Mouse (Mus musculus) kidney, embryonic 15.5 days (tissue): Measurements from ENCODE around the gene Sema4a. TPM values are rescaled to one million over a fixed set of nuclear protein-coding genes. Genes with fewer than 3 reads are reported as not detected.

ENCODE experiments used
- ATAC-seq: fragments of 200-750 bp; cut with Nextera tagmentation; replicated peaks from 2 replicates; pipeline ENCODE4 v1.8.0; 2017; ENCODE audit warnings: moderate TSS enrichment; ENCODE audit not compliant: low FRiP score
- H3K27ac ChIP-seq: fragments of 300-500 bp; sonication (generic); 2 replicates; pipeline ENCODE4 v1.5.1; 2015; ENCODE audit warnings: mild to moderate bottlenecking, inconsistent platforms
- H3K27me3 ChIP-seq: fragments of 300-500 bp; sonication (generic); 2 replicates; pipeline ENCODE4 v1.6.1; 2015; ENCODE audit warnings: inconsistent platforms
- H3K36me3 ChIP-seq: fragments of 300-500 bp; sonication (generic); 2 replicates; pipeline ENCODE4 v1.6.1; 2015; ENCODE audit warnings: inconsistent platforms
- H3K4me1 ChIP-seq: fragments of 300-500 bp; sonication (generic); 2 replicates; pipeline ENCODE4 v1.6.1; 2015; ENCODE audit warnings: inconsistent platforms
- H3K4me2 ChIP-seq: fragments of 300-500 bp; sonication (generic); 2 replicates; pipeline ENCODE4 v1.6.1; 2015; ENCODE audit warnings: moderate library complexity, mild to moderate bottlenecking, inconsistent platforms
- H3K4me3 ChIP-seq: fragments of 300-500 bp; sonication (generic); replicated peaks from 2 replicates; pipeline ENCODE4 v1.5.1; 2015; ENCODE audit warnings: mild to moderate bottlenecking, inconsistent platforms
- H3K9ac ChIP-seq: fragments of 300-500 bp; sonication (generic); 2 replicates; pipeline ENCODE4 v1.6.1; 2015; ENCODE audit warnings: mild to moderate bottlenecking, inconsistent platforms
- H3K9me3 ChIP-seq: fragments of 300-500 bp; sonication (generic); replicated peaks from 2 replicates; pipeline ENCODE4 v1.6.1; 2016; ENCODE audit warnings: inconsistent platforms
- WGBS: fragments of 180-500 bp; shearing (Covaris S2); methylation state at CpG from one replicate; pipeline ENCODE4 v1.1.7; 2015; ENCODE audit warnings: mixed read lengths; 5-methylcytosine and 5-hydroxymethylcytosine counted together
- microRNA-seq: library from miRNA; unstranded; fragments of <30 nt; microRNA quantifications from one replicate; pipeline ENCODE4, GENCODE M21; 2016
- polyA plus RNA-seq: library from polyadenylated mRNA; unstranded; fragments of >200 nt; fragmentation: Nextera tagmentation; extraction: Ambion mirVana; gene quantifications from 2 replicates; pipeline ENCODE4 v1.2.1, GENCODE M21; 2015

The Sema4a gene
- polyA plus RNA-seq, 1 experiment from 2014 or later, result 14.7 TPM

GRCm38 (mm10) chr3:88395288-88395687, 65.7 kb downstream of the Sema4a start:
- no peak overlapping the region for H3K4me2 ChIP-seq
- no peaks in the 10 kb centered on the region for H3K9me3 ChIP-seq
- no peak overlapping the region for H3K27ac ChIP-seq
- no peak overlapping the region for H3K9ac ChIP-seq
- no peak overlapping the region for H3K4me3 ChIP-seq
- H3K36me3 ChIP-seq, result peaks cover 58% of the 10 kb centered on the region
- no peak for ATAC-seq
- H3K27me3 ChIP-seq, result no peaks in the 10 kb centered on the region
- WGBS, result over 99% methylated on average over 6 of the region's 6 CpGs
- no peaks in the 10 kb centered on the region for H3K4me1 ChIP-seq

- H3K27ac ChIP-seq, result no peak overlapping the region
- H3K4me3 ChIP-seq, result no peak overlapping the region
- H3K4me2 ChIP-seq, result no peak overlapping the region
- no peak overlapping the region for H3K9ac ChIP-seq
- WGBS, result 79% methylated on average over 9 of the region's 9 CpGs
- H3K36me3 ChIP-seq, result peaks cover 54% of the 10 kb centered on the region
- 0 out of 2 replicates have a peak, but pooled peaks have one; percentile 18 for ATAC-seq
- H3K4me1 ChIP-seq, result no peaks in the 10 kb centered on the region
- no peaks in the 10 kb centered on the region for H3K27me3 ChIP-seq
- no peaks in the 10 kb centered on the region for H3K9me3 ChIP-seq
Observed at GRCm38 (mm10) chr3:88393776-88394375, 67.1 kb downstream of the Sema4a start.

Small RNA genes within 50 kb of the gene (microRNA-seq; reads per million reads assigned to microRNA genes)
- gene Mir7011, result not detected

Other genes with a start within 250 kb of the Sema4a start
- gene Rhbg, start 206.5 kb downstream of the Sema4a start, polyA plus RNA-seq, result 6.5 and 6.6 TPM in 2 replicates
- gene Gm38392, start 174.0 kb downstream of the Sema4a start, polyA plus RNA-seq, result 2.5 and 2.9 TPM in 2 replicates
- 12.9 and 15.6 TPM in 2 replicates for gene Tsacc, start 164.2 kb downstream of the Sema4a start, polyA plus RNA-seq
- 587 and 599 TPM in 2 replicates for gene Cct3, start 164.1 kb downstream of the Sema4a start, polyA plus RNA-seq
- gene Glmp, start 136.2 kb downstream of the Sema4a start, polyA plus RNA-seq, result 226 and 234 TPM in 2 replicates
- 5.2 and 6.6 TPM in 2 replicates for gene Tmem79, start 125.0 kb downstream of the Sema4a start, polyA plus RNA-seq
- 56.3 and 63.1 TPM in 2 replicates for gene Smg5, start 124.9 kb downstream of the Sema4a start, polyA plus RNA-seq
- gene Paqr6, start 96.6 kb downstream of the Sema4a start, polyA plus RNA-seq, result 11.9 and 14.5 TPM in 2 replicates
- 0.39 and 0.48 TPM in 2 replicates for gene Bglap3, start 88.4 kb downstream of the Sema4a start, polyA plus RNA-seq
- 3.4 TPM in 1 of 2 replicates, not detected in the other for gene Bglap2, start 82.5 kb downstream of the Sema4a start, polyA plus RNA-seq
- 5.6 TPM in 1 of 2 replicates, not detected in the other for gene Bglap, start 76.7 kb downstream of the Sema4a start, polyA plus RNA-seq
- 152 TPM in 2 replicates for gene Pmf1, start 50.9 kb downstream of the Sema4a start, polyA plus RNA-seq
- gene Slc25a44, start 36.0 kb downstream of the Sema4a start, polyA plus RNA-seq, result 17.5 and 17.6 TPM in 2 replicates
- 89.2 and 92.0 TPM in 2 replicates for gene Lmna, start 48.8 kb upstream of the Sema4a start, polyA plus RNA-seq
- 20.9 and 22.0 TPM in 2 replicates for gene Mex3a, start 71.2 kb upstream of the Sema4a start, polyA plus RNA-seq
- 15.1 and 17.4 TPM in 2 replicates for gene Rab25, start 87.1 kb upstream of the Sema4a start, polyA plus RNA-seq
- gene Lamtor2, start 91.9 kb upstream of the Sema4a start, polyA plus RNA-seq, result 167 and 173 TPM in 2 replicates
- gene Ubqln4, start 92.6 kb upstream of the Sema4a start, polyA plus RNA-seq, result 54.0 and 57.9 TPM in 2 replicates
- gene Ssr2, start 114.7 kb upstream of the Sema4a start, polyA plus RNA-seq, result 300 and 318 TPM in 2 replicates
- 99.8 and 104 TPM in 2 replicates for gene Arhgef2, start 144.8 kb upstream of the Sema4a start, polyA plus RNA-seq
- not detected in 2 replicates for gene Rxfp4, start 192.0 kb upstream of the Sema4a start, polyA plus RNA-seq
- 95.1 and 102 TPM in 2 replicates for gene Khdc4, start 224.6 kb upstream of the Sema4a start, polyA plus RNA-seq